Mouse (Mus musculus) kidney, adult 2 months (tissue): ENCODE data around the gene Igdcc3.

ENCODE experiments used
- CTCF ChIP-seq: fragments of 200-500 bp; conservative IDR thresholded peaks from 2 replicates; pipeline ENCODE4 v1.5.1; 2011; ENCODE audit warnings: low read depth, mild to moderate bottlenecking, control low read depth, low read length, moderate library complexity, mixed read lengths; ENCODE audit not compliant: insufficient read depth, insufficient read length
- POLR2A ChIP-seq: fragments of 200-500 bp; IDR thresholded peaks from one replicate; pipeline ENCODE4 v1.6.1; 2011; ENCODE audit warnings: low read depth, low read length, control low read depth

DNA sequence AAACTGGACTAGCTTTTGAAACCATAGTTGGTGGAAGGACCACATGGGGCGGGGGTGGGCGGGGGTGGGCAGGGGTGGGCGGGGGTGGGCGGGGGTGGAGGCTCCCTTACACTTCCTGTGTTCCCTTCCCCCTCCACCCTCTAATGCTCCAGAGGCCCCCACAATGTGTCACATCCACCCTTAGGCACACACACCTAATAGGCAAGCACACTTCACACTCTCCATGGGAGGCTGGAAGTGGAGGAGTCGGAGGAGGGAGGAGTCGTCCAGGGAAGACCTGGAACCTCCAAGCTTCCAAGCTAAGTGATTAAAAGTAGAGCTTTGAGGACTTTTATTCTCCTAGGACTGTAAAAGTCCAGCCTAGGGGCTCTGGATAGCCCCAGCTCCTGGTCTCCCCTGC lies 27.5 kb downstream of the Igdcc3 start:
- TF ChIP-seq POLR2A (no peak), CTCF (no peak)
